Mouse (Mus musculus) stomach, postnatal 0 days (tissue): ENCODE results near the gene Vpreb1.

Experiments used
- CTCF ChIP-seq: IDR thresholded peaks from 2 replicates; pipeline ENCODE4 v1.5.1; 2016; ENCODE audit warnings: antibody characterized with exemption, low read depth, mild to moderate bottlenecking, moderate library complexity
- EP300 ChIP-seq: optimal IDR thresholded peaks from 2 replicates; pipeline ENCODE3; 2016; ENCODE audit warnings: antibody characterized with exemption

DNA sequence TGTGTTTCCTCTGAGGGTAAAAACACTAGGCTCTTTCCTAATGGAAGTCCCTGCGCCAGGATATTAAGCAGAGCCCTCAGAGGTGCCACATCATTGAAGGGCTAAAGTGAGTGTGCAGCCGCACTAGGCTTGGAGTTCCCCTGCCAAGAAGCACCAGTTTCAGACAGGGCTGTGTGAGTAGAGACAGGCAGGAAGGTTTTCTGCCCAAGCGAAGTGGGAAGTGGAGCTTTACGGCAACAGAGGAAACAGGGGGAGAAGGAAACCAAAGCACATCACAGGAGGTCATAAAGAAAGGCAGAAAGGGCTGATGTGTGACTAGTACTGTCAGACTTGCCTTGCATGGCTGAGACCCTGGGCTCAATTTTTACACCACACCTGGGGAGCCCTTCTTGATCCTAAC, 31.7 kb upstream of the Vpreb1 start:
- TF ChIP-seq EP300 (no peak), CTCF (no peak)
